Mouse (Mus musculus): Measurements from ENCODE around the gene Myh3. TPM values are rescaled to one million over a fixed set of nuclear protein-coding genes. Genes with fewer than 3 reads are reported as not detected.

The Myh3 gene
- polyA plus RNA-seq, 1 experiment from 2014 or later: 0.56 TPM

Small RNA genes within 50 kb of the gene (microRNA-seq; reads per million reads assigned to microRNA genes)
- not detected for gene Mir6923 (ENCODE audit: borderline number of aligned reads)

Other genes starting within 250 kb of the Myh3 start
- gene Pirt, start 166.3 kb upstream of the Myh3 start, polyA plus RNA-seq (2014; fragmentation: Nextera tagmentation; extraction: Ambion mirVana): 10.0 and 10.5 TPM in 2 replicates
- 0.16 TPM in 1 of 2 replicates, not detected in the other for gene Tmem238l, start 121.7 kb upstream of the Myh3 start, polyA plus RNA-seq (2014; fragmentation: Nextera tagmentation; extraction: Ambion mirVana)
- gene Tmem220, start 53.1 kb upstream of the Myh3 start, polyA plus RNA-seq (2014; fragmentation: Nextera tagmentation; extraction: Ambion mirVana): 0.87 and 2.1 TPM in 2 replicates
- gene Adprm, start 25.7 kb upstream of the Myh3 start, polyA plus RNA-seq (2014; fragmentation: Nextera tagmentation; extraction: Ambion mirVana): 18.9 and 21.2 TPM in 2 replicates
- 24.2 and 24.9 TPM in 2 replicates for gene Sco1, start 25.6 kb upstream of the Myh3 start, polyA plus RNA-seq (2014; fragmentation: Nextera tagmentation; extraction: Ambion mirVana)
- not detected in 2 replicates for gene Myh2, start 92.7 kb downstream of the Myh3 start, polyA plus RNA-seq (2014; fragmentation: Nextera tagmentation; extraction: Ambion mirVana)
- 0.11 and 0.13 TPM in 2 replicates for gene Myh1, start 121.8 kb downstream of the Myh3 start, polyA plus RNA-seq (2014; fragmentation: Nextera tagmentation; extraction: Ambion mirVana)
- gene Myh4, start 159.7 kb downstream of the Myh3 start, polyA plus RNA-seq (2014; fragmentation: Nextera tagmentation; extraction: Ambion mirVana): not detected in 2 replicates
- 0.28 and 0.34 TPM in 2 replicates for gene Myh8, start 198.8 kb downstream of the Myh3 start, polyA plus RNA-seq (2014; fragmentation: Nextera tagmentation; extraction: Ambion mirVana)
- gene Myh13, start 243.4 kb downstream of the Myh3 start, polyA plus RNA-seq (2014; fragmentation: Nextera tagmentation; extraction: Ambion mirVana): 0.38 TPM in 1 of 2 replicates, not detected in the other

Data from heart, embryonic 11.5 days (tissue).